Mouse (Mus musculus) midbrain, embryonic 10.5 days (tissue): ENCODE measurements around the gene Ntn4. TPM values are rescaled to one million over a fixed set of nuclear protein-coding genes. Genes with fewer than 3 reads are reported as not detected.
A peak's percentile ranks its signal among the peaks of the same experiment; 100 is the strongest.

Experiments used
- DNase-seq: peaks from one replicate; pipeline ENCODE4 v3.0.0-alpha.2; 2017; ENCODE audit warnings: low spot score
- H3K27ac ChIP-seq: fragments of 300-500 bp; sonication (generic); replicated peaks from 2 replicates; pipeline ENCODE4 v1.5.1; 2016; ENCODE audit warnings: mild to moderate bottlenecking
- H3K27me3 ChIP-seq: fragments of 300-500 bp; sonication (generic); 2 replicates; pipeline ENCODE4 v1.6.1; 2016; ENCODE audit warnings: low read depth, mild to moderate bottlenecking; ENCODE audit not compliant: poor library complexity, severe bottlenecking
- H3K36me3 ChIP-seq: fragments of 300-500 bp; sonication (generic); 2 replicates; pipeline ENCODE4 v1.6.1; 2016; ENCODE audit warnings: mild to moderate bottlenecking, moderate library complexity
- H3K4me1 ChIP-seq: fragments of 300-500 bp; sonication (generic); 2 replicates; pipeline ENCODE4 v1.6.1; 2016
- H3K4me3 ChIP-seq: fragments of 300-500 bp; sonication (generic); 2 replicates; pipeline ENCODE4 v1.5.1; 2016; ENCODE audit warnings: mild to moderate bottlenecking, moderate library complexity
- H3K9me3 ChIP-seq: fragments of 300-500 bp; sonication (generic); replicated peaks from 2 replicates; pipeline ENCODE4 v1.6.1; 2016; ENCODE audit warnings: mild to moderate bottlenecking
- WGBS: fragments of 180-500 bp; shearing (Covaris S2); methylation state at CpG from one replicate; pipeline ENCODE4 v1.1.7; 2016; 5-methylcytosine and 5-hydroxymethylcytosine counted together
- polyA plus RNA-seq: library from polyadenylated mRNA; unstranded; fragments of >200 nt; fragmentation: Nextera tagmentation; extraction: Ambion mirVana; gene quantifications from 2 replicates; pipeline ENCODE4 v1.2.1, GENCODE M21; 2016

Gene Ntn4
- 0.89 and 1.2 TPM in 2 replicates for polyA plus RNA-seq

DNA sequence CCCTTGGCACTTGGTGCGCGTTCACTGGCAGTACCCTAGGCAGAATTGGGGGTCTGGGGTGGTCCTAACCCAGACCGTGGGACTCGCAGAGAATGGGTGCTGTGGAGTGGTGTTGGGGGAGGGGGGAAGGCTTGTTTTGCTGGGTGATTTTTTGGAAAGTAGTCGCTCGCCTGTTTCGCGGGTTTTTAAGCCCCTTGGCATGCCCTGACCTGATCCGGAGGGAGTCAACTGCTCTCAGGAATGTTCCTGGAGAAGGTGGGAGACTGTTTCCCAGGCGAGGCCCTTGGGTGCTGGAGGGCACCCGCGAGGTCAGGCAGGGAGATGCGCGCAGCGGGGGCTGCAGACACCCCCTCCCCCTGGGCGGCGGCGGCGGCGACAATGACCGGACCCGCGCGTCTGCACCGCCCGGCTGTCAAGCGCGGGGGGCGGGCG, at the start of gene Ntn4:
Ntn4 (plus strand) TSS at position 161 of the 432 bp plus-strand sequence.
- WGBS: 2% methylated on average over 23 of the region's 30 CpGs
- H3K27me3 ChIP-seq: peaks cover 49% of the 10 kb centered on the region

DNA sequence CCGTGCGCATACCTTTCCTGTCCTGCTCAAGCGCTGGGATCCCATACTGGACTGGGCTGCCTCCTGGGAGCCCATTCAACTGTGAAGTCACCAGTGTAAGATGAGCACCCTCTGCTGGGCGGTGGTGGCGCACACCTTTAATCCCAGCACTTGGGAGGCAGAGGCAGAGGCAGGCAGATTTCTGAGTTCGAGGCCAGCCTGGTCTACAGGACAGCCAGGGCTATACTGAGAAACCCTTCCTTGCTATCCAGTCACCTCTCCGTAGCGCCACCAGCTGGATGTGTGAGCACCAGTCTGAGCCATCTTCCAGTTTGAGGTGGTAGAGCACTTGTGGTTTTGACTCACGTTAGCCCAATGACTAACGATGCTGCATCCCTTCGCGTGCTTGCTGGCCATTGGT, 48.0 kb upstream of the Ntn4 start:
- Histone ChIP-seq H3K4me1 (peaks cover 21% of the 10 kb centered on the region), H3K27me3 (no peaks in the 10 kb centered on the region), H3K4me3 (no peak overlapping the region), H3K9me3 (no peaks in the 10 kb centered on the region), H3K36me3 (peaks cover 3% of the 10 kb centered on the region), H3K27ac (no peak overlapping the region)
- no peak for DNase-seq
- WGBS: 59% methylated on average over 12 of the region's 12 CpGs

More for the DNA sequence above, at the start of gene Ntn4:
- Histone ChIP-seq H3K36me3 (peaks cover 13% of the 10 kb centered on the region), H3K27ac (peak within 1 kb of the TSS; percentile 97), H3K4me1 (peaks cover 42% of the 10 kb centered on the region), H3K9me3 (no peaks in the 10 kb centered on the region), H3K4me3 (peak within 1 kb of the TSS; percentile 90)
- no peak for DNase-seq

- WGBS: 3% methylated on average over 22 of the region's 22 CpGs
- peak; percentile 85 for DNase-seq
- H3K4me1 ChIP-seq: peaks cover 8% of the 10 kb centered on the region
Observed at GRCm38 (mm10) chr10:93594022-93594482, 46.4 kb upstream of the Ntn4 start.

DNA sequence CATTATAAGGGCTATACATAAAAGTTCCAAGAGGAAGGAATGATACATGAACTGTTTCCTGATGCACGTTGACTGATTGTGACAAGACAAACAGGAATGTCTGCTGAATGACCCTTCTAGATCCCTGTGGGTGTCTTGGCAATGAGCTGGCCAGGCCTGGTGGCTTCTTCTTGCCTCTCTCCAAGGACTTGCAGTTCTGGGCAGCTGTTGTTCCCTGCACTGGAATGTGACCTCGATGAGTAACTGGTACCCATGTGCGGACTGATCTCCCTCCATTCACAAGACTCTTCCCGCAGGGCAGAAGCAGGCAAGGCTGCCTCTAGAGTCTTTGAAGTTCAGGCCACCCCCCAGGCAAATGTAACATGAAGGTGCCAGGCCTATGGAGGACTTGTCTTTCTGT, 44.6 kb upstream of the Ntn4 start:
- H3K36me3 ChIP-seq: no peaks in the 10 kb centered on the region
- WGBS: 68% methylated on average over 4 of the region's 4 CpGs

More at GRCm38 (mm10) chr10:93594022-93594482, 46.4 kb upstream of the Ntn4 start:
- Histone ChIP-seq H3K4me3 (peak overlapping the region; percentile 60), H3K36me3 (no peaks in the 10 kb centered on the region), H3K27ac (peak overlapping the region; percentile 86), H3K27me3 (no peaks in the 10 kb centered on the region), H3K9me3 (no peaks in the 10 kb centered on the region)

DNA sequence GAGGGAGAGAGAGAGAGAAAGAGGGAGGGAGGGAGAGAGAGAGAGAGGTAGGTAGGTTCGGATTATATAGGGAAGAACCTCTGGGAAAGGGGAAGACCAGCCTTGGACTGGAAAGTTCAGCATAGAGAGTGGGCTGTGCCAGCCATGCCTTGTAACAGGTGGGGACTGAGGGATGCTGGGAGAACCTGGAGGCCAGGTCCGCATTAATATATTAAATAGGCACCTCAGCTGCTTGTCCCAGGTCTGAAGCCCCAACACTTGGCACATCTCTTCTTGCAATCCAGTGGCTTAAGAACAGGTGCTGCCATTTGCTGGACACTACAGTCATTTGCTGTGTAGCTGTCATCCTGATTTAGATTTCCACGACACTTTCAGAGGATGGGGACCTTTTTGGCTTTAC, 43.8 kb upstream of the Ntn4 start:
- Histone ChIP-seq H3K4me3 (no peak overlapping the region), H3K9me3 (no peaks in the 10 kb centered on the region), H3K4me1 (0 out of 2 replicates have a peak, but pooled peaks cover 3% of the 10 kb centered on the region), H3K27me3 (no peaks in the 10 kb centered on the region), H3K36me3 (no peaks in the 10 kb centered on the region), H3K27ac (no peak overlapping the region)
- 73% methylated on average over 3 of the region's 3 CpGs for WGBS
- DNase-seq: no peak

More for the DNA sequence above, 44.6 kb upstream of the Ntn4 start:
- Histone ChIP-seq H3K27ac (no peak overlapping the region), H3K9me3 (no peaks in the 10 kb centered on the region), H3K27me3 (no peaks in the 10 kb centered on the region), H3K4me1 (0 out of 2 replicates have a peak, but pooled peaks cover 3% of the 10 kb centered on the region), H3K4me3 (no peak overlapping the region)
- no peak for DNase-seq

- Histone ChIP-seq H3K27ac (no peak overlapping the region), H3K27me3 (no peaks in the 10 kb centered on the region), H3K4me3 (no peak overlapping the region), H3K36me3 (no peaks in the 10 kb centered on the region), H3K4me1 (no peaks in the 10 kb centered on the region), H3K9me3 (no peaks in the 10 kb centered on the region; the same call in 1 of the 2 replicates)
- no peak for DNase-seq
- 78% methylated on average over 5 of the region's 5 CpGs for WGBS
Observed at GRCm38 (mm10) chr10:93602309-93602708, 38.2 kb upstream of the Ntn4 start.

DNA sequence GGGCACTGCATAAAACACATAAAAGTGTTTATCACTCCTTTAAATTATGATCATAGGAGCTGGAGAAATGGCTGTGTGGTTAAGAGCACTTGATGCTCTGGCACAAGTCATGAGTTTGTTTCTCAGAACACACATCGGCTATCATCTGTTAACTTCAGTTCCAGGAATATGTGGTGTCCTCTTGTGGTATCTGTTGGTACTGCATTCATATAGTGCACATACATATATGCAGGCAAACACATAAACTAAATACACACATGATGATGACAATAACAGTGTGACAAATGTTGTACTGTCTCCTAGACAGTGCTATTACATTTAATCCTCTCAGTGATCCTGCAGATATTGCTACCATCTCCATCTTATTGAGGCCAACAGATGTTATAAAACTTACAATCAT, 37.2 kb upstream of the Ntn4 start:
- Histone ChIP-seq H3K27ac (no peak overlapping the region), H3K4me1 (no peaks in the 10 kb centered on the region)
- 91% methylated on average over 1 of the region's 1 CpGs for WGBS

DNA sequence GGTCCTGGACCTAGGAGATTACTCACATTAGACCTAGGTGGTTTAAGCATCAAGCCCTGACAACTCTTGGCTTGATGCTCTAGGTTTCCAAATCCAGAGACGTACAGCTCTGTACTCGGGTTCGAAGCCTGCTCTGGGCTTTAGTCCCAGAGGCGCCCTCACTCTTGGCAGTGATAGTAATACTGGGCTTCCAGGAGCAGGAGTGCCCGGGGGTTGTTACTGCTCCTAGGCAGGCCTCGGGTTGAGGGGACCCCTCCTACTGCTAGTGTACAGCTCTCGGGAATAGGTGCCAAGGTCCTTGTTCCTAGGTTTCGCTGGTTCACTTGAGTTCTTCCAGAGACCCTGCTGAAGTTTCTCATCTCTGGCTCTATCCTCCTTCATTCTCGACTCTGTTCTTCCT, 34.2 kb upstream of the Ntn4 start:
- no peak overlapping the region for H3K27ac ChIP-seq
- no peak for DNase-seq
- H3K4me1 ChIP-seq: no peaks in the 10 kb centered on the region
- no peaks in the 10 kb centered on the region for H3K27me3 ChIP-seq
- no peaks in the 10 kb centered on the region; the same call in 1 of the 2 replicates for H3K9me3 ChIP-seq
- H3K36me3 ChIP-seq: no peaks in the 10 kb centered on the region
- WGBS: 92% methylated on average over 9 of the region's 9 CpGs
- H3K4me3 ChIP-seq: no peak overlapping the region

More for the DNA sequence above, 37.2 kb upstream of the Ntn4 start:
- no peak for DNase-seq
- Histone ChIP-seq H3K9me3 (no peaks in the 10 kb centered on the region; the same call in 1 of the 2 replicates), H3K4me3 (no peak overlapping the region), H3K27me3 (no peaks in the 10 kb centered on the region), H3K36me3 (no peaks in the 10 kb centered on the region)

- Histone ChIP-seq H3K27me3 (no peaks in the 10 kb centered on the region), H3K4me3 (no peak overlapping the region), H3K9me3 (no peaks in the 10 kb centered on the region; the same call in 1 of the 2 replicates), H3K36me3 (no peaks in the 10 kb centered on the region), H3K4me1 (no peaks in the 10 kb centered on the region), H3K27ac (no peak overlapping the region)
- no peak for DNase-seq
- 66% methylated on average over 9 of the region's 9 CpGs for WGBS
Observed at GRCm38 (mm10) chr10:93608051-93608450, 32.4 kb upstream of the Ntn4 start.

- no peak for DNase-seq
- no peaks in the 10 kb centered on the region for H3K27me3 ChIP-seq
- H3K27ac ChIP-seq: no peak overlapping the region
- H3K4me1 ChIP-seq: no peaks in the 10 kb centered on the region
- WGBS: 91% methylated on average over 7 of the region's 7 CpGs
- no peaks in the 10 kb centered on the region for H3K9me3 ChIP-seq
- H3K36me3 ChIP-seq: no peaks in the 10 kb centered on the region
- H3K4me3 ChIP-seq: no peak overlapping the region
Observed at GRCm38 (mm10) chr10:93609236-93609635, 31.2 kb upstream of the Ntn4 start.

- no peaks in the 10 kb centered on the region for H3K27me3 ChIP-seq
- no peak overlapping the region for H3K4me3 ChIP-seq
- H3K9me3 ChIP-seq: no peaks in the 10 kb centered on the region
- DNase-seq: no peak
- no peak overlapping the region for H3K27ac ChIP-seq
- no peaks in the 10 kb centered on the region for H3K4me1 ChIP-seq
- 96% methylated on average over 1 of the region's 1 CpGs for WGBS
- H3K36me3 ChIP-seq: no peaks in the 10 kb centered on the region
Observed at GRCm38 (mm10) chr10:93610896-93611295, 29.6 kb upstream of the Ntn4 start.

DNA sequence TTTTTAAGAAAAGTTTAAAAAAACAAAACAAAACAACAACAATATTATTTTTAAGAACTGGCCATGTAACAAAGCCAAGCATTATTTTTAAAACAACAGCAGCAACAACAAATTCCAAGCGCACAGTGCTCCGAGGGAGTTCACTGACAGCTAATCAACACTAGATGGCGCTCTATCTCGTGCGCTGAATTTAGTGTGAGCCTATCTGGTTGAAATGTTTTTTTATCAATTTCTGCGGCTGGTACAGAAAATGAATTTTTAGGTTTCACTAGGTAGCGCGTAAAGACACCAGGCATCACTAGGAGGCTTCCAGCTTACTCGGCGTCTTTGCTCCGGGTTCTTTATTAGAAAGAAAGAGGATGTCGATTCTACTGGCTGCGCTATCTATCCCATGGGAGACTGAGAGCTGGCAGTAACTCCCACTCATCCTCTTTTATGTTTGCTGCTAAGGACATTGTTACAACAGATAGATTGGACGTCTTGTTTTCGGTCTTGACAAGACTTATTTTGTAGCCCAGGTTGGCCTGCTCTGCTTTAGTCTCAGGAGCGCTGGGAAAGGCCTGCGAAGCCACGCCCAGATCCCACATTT, 29.0 kb upstream of the Ntn4 start:
- 56% methylated on average over 18 of the region's 18 CpGs for WGBS
- Histone ChIP-seq H3K4me1 (no peaks in the 10 kb centered on the region), H3K36me3 (no peaks in the 10 kb centered on the region), H3K4me3 (no peak overlapping the region), H3K27ac (no peak overlapping the region), H3K9me3 (no peaks in the 10 kb centered on the region), H3K27me3 (no peaks in the 10 kb centered on the region)
- peak; percentile 37 for DNase-seq

- 89% methylated on average over 8 of the region's 8 CpGs for WGBS
Observed at GRCm38 (mm10) chr10:93614850-93615249, 25.6 kb upstream of the Ntn4 start.

More at GRCm38 (mm10) chr10:93614850-93615249, 25.6 kb upstream of the Ntn4 start:
- DNase-seq: no peak
- no peaks in the 10 kb centered on the region for H3K36me3 ChIP-seq
- H3K27me3 ChIP-seq: no peaks in the 10 kb centered on the region
- no peaks in the 10 kb centered on the region for H3K9me3 ChIP-seq
- no peak overlapping the region for H3K27ac ChIP-seq
- no peaks in the 10 kb centered on the region for H3K4me1 ChIP-seq
- H3K4me3 ChIP-seq: no peak overlapping the region
